Mouse (Mus musculus) megakaryocyte, embryonic 14.5 days (primary cell): ENCODE data around the gene Nps. TPM values are rescaled to one million over a fixed set of nuclear protein-coding genes. Genes with fewer than 3 reads are reported as not detected.

Source experiments
- H3K27me3 ChIP-seq: replicated peaks from 2 replicates; pipeline ENCODE3; 2012; ENCODE audit warnings: inconsistent platforms
- H3K36me3 ChIP-seq: replicated peaks from 2 replicates; pipeline ENCODE3; 2012; ENCODE audit warnings: low read length, inconsistent platforms, mixed read lengths
- H3K4me1 ChIP-seq: 2 replicates; pipeline ENCODE4 v1.6.1; 2012; ENCODE audit warnings: inconsistent platforms
- H3K4me3 ChIP-seq: replicated peaks from 2 replicates; pipeline ENCODE3; 2012; ENCODE audit warnings: moderate library complexity, mild to moderate bottlenecking, inconsistent platforms
- H3K9me3 ChIP-seq: 2 replicates; pipeline ENCODE4 v1.6.1; 2012; ENCODE audit warnings: inconsistent platforms
- FLI1 ChIP-seq: IDR thresholded peaks from 2 replicates; pipeline ENCODE4 v1.6.1; 2012; ENCODE audit warnings: low read length, inconsistent platforms, mixed read lengths
- GATA1 ChIP-seq: IDR thresholded peaks from 3 replicates; pipeline ENCODE4 v1.6.1; 2012; ENCODE audit warnings: mixed read lengths, low read length, inconsistent platforms, borderline replicate concordance
- polyA plus RNA-seq: library from polyadenylated mRNA; stranded (reverse); fragments of >175 nt; gene quantifications from 2 replicates; pipeline ENCODE4 v1.2.3, GENCODE M21; 2012; ENCODE audit warnings: low replicate concordance; ENCODE audit not compliant: insufficient read depth

The Nps gene
- polyA plus RNA-seq, 1 experiment = not detected

GRCm38 (mm10) chr7:135304496-135304895, 46.0 kb downstream of the Nps start:
- Histone ChIP-seq H3K27me3 (peaks cover 5% of the 10 kb centered on the region), H3K9me3 (no peaks in the 10 kb centered on the region), H3K4me3 (no peak overlapping the region), H3K36me3 (no peaks in the 10 kb centered on the region), H3K4me1 (no peaks in the 10 kb centered on the region)
- no peak for TF ChIP-seq FLI1
- TF ChIP-seq GATA1 = no peak

Other genes starting within 250 kb of the Nps start
- gene Foxi2, start 151.6 kb downstream of the Nps start, polyA plus RNA-seq = not detected in 2 replicates